ENCODE assay signal across 7 mouse cellular contexts in genomic region chr3:90254419-90255193, GRCm38 (mm10). TPM values are rescaled to one million over a fixed set of nuclear protein-coding genes. Genes with fewer than 3 reads are reported as not detected.
DNase-seq lines count a peak whose midpoint lies in the region; ATAC-seq and TF ChIP-seq lines count a peak whose summit lies in the region.

No protein-coding gene starts in this region.

- DNase-seq in left cerebral cortex, adult 2 months (ENCODE audit: extremely low spot score in 1 of 2, low spot score in 2 of 2): no peak
- no peak for DNase-seq in left cerebral cortex, postnatal 25 days (ENCODE audit: low spot score in 2 of 2)
- peak; percentile 63 for DNase-seq in adipocyte (ENCODE audit: low spot score)
- DNase-seq in forebrain, postnatal 0 days: peak; percentile 10
- no peak for DNase-seq in MN1 (ENCODE audit: low spot score)

- no peak for TF ChIP-seq CTCF in left cerebral cortex, adult 2 months (IDR thresholded peaks at IDR 0.05)
- peak; percentile 3; the same call in 1 of the 2 replicates for TF ChIP-seq CTCF in forebrain, postnatal 0 days (IDR thresholded peaks at IDR 0.05; ENCODE audit: low read depth)

- H3K9ac ChIP-seq in forebrain, postnatal 0 days: peak overlapping the region; percentile 81
- H3K9ac ChIP-seq in liver, embryonic 12.5 days: peak overlapping the region; percentile 92
- peak overlapping the region; percentile 84 for H3K9ac ChIP-seq in neural tube, embryonic 15.5 days (replicated peaks)

- ATAC-seq in forebrain, postnatal 0 days: peak; percentile 39
- ATAC-seq in liver, embryonic 12.5 days: peak; percentile 72
- ATAC-seq in neural tube, embryonic 15.5 days (ENCODE audit: low FRiP score): peak; percentile 61

- peak overlapping the region; percentile 75 for H3K4me2 ChIP-seq in forebrain, postnatal 0 days (ENCODE audit: low read depth)
- H3K4me2 ChIP-seq in liver, embryonic 12.5 days: peak overlapping the region; percentile 87
- peak overlapping the region; percentile 81 for H3K4me2 ChIP-seq in neural tube, embryonic 15.5 days

- H3K36me3 ChIP-seq in forebrain, postnatal 0 days (ENCODE audit: insufficient read depth): peaks cover 25% of the 10 kb centered on the region
- peaks cover 46% of the 10 kb centered on the region for H3K36me3 ChIP-seq in liver, embryonic 12.5 days
- peaks cover 30% of the 10 kb centered on the region for H3K36me3 ChIP-seq in neural tube, embryonic 15.5 days

- H3K9me3 ChIP-seq in forebrain, postnatal 0 days (ENCODE audit: low read length): no peaks in the 10 kb centered on the region
- H3K9me3 ChIP-seq in liver, embryonic 12.5 days (replicated peaks): no peaks in the 10 kb centered on the region
- H3K9me3 ChIP-seq in neural tube, embryonic 15.5 days (replicated peaks): no peaks in the 10 kb centered on the region

- WGBS in forebrain, postnatal 0 days: 1% methylated on average over 41 of the region's 41 CpGs
- 1% methylated on average over 41 of the region's 41 CpGs for WGBS in liver, embryonic 12.5 days (ENCODE audit: insufficient replicate concordance)
- 1% methylated on average over 41 of the region's 41 CpGs for WGBS in neural tube, embryonic 15.5 days

- peak overlapping the region; percentile 89 for H3K27ac ChIP-seq in left cerebral cortex, adult 2 months
- peak overlapping the region; percentile 76 for H3K27ac ChIP-seq in forebrain, postnatal 0 days (ENCODE audit: low read depth, low read length)
- H3K27ac ChIP-seq in liver, embryonic 12.5 days: peak overlapping the region; percentile 85
- peak overlapping the region; percentile 86 for H3K27ac ChIP-seq in neural tube, embryonic 15.5 days (replicated peaks)

- H3K4me3 ChIP-seq in left cerebral cortex, adult 2 months: peak overlapping the region; percentile 96
- H3K4me3 ChIP-seq in forebrain, postnatal 0 days (ENCODE audit: low read depth, low read length): peak overlapping the region; percentile 69
- peak overlapping the region; percentile 92 for H3K4me3 ChIP-seq in liver, embryonic 12.5 days
- H3K4me3 ChIP-seq in neural tube, embryonic 15.5 days (replicated peaks): peak overlapping the region; percentile 69

- H3K27me3 ChIP-seq in forebrain, postnatal 0 days (ENCODE audit: insufficient read depth, low read length): no peaks in the 10 kb centered on the region
- H3K27me3 ChIP-seq in liver, embryonic 12.5 days (replicated peaks): no peaks in the 10 kb centered on the region
- no peaks in the 10 kb centered on the region for H3K27me3 ChIP-seq in neural tube, embryonic 15.5 days (replicated peaks)

- H3K4me1 ChIP-seq in forebrain, postnatal 0 days (ENCODE audit: insufficient read depth): peaks cover 9% of the 10 kb centered on the region; the same call in 1 of the 2 replicates
- H3K4me1 ChIP-seq in liver, embryonic 12.5 days: peaks cover 37% of the 10 kb centered on the region
- peaks cover 31% of the 10 kb centered on the region for H3K4me1 ChIP-seq in neural tube, embryonic 15.5 days

- intact Hi-C loops in left cerebral cortex, adult 2 months (cut with DNase I): no loop called here
- intact Hi-C loops in left cerebral cortex, postnatal 25 days (cut with DNase I): no loop called here

RNA-seq across cellular contexts. Expression of gene Crtc2, which starts 0.6 kb away (rescaled TPM):
- total RNA-seq in left cerebral cortex, adult 2 months (2021): 10 to 100 TPM; 39.5 to 43.6 TPM
- 10 to 100 TPM; 25.8 to 30.7 TPM for total RNA-seq in left cerebral cortex, postnatal 25 days (2021)
- 13.9 and 17.2 TPM in 2 replicates for total RNA-seq in forebrain, postnatal 0 days (2014; rRNA removed)
- 12.9 and 14.7 TPM in 2 replicates for polyA plus RNA-seq in forebrain, postnatal 0 days (2015; fragmentation: Nextera tagmentation; extraction: Ambion mirVana)
- polyA plus RNA-seq in liver, embryonic 12.5 days (2016; fragmentation: Nextera tagmentation; extraction: Ambion mirVana): 8.2 and 9.4 TPM in 2 replicates
- 20.7 and 28.1 TPM in 2 replicates for polyA plus RNA-seq in neural tube, embryonic 15.5 days (2015; fragmentation: Nextera tagmentation; extraction: Ambion mirVana)

RNA-seq across cellular contexts. Expression of gene Slc39a1, which starts 6.6 kb away (rescaled TPM):
- 10 to 100 TPM; 38.8 to 43.0 TPM for total RNA-seq in left cerebral cortex, adult 2 months (2021)
- total RNA-seq in left cerebral cortex, postnatal 25 days (2021): 10 to 100 TPM; 47.7 to 48.8 TPM
- total RNA-seq in forebrain, postnatal 0 days (2014; rRNA removed): 68.1 and 72.0 TPM in 2 replicates
- polyA plus RNA-seq in forebrain, postnatal 0 days (2015; fragmentation: Nextera tagmentation; extraction: Ambion mirVana): 50.0 and 51.6 TPM in 2 replicates
- polyA plus RNA-seq in liver, embryonic 12.5 days (2016; fragmentation: Nextera tagmentation; extraction: Ambion mirVana): 30.7 and 33.1 TPM in 2 replicates
- polyA plus RNA-seq in neural tube, embryonic 15.5 days (2015; fragmentation: Nextera tagmentation; extraction: Ambion mirVana): 49.3 and 56.0 TPM in 2 replicates

RNA-seq across cellular contexts. Expression of gene Dennd4b, which starts 10.4 kb away (rescaled TPM):
- total RNA-seq in left cerebral cortex, adult 2 months (2021): 10 to 100 TPM; 35.0 to 36.7 TPM
- 10 to 100 TPM; 30.5 to 33.4 TPM for total RNA-seq in left cerebral cortex, postnatal 25 days (2021)
- total RNA-seq in forebrain, postnatal 0 days (2014; rRNA removed): 20.1 and 29.8 TPM in 2 replicates
- 4.4 and 5.1 TPM in 2 replicates for polyA plus RNA-seq in forebrain, postnatal 0 days (2015; fragmentation: Nextera tagmentation; extraction: Ambion mirVana)
- polyA plus RNA-seq in liver, embryonic 12.5 days (2016; fragmentation: Nextera tagmentation; extraction: Ambion mirVana): 3.0 and 3.4 TPM in 2 replicates
- 7.3 and 9.0 TPM in 2 replicates for polyA plus RNA-seq in neural tube, embryonic 15.5 days (2015; fragmentation: Nextera tagmentation; extraction: Ambion mirVana)

RNA-seq across cellular contexts. Expression of gene Creb3l4, which starts 11.3 kb away (rescaled TPM):
- under 1 TPM; 0.42 to 0.50 TPM for total RNA-seq in left cerebral cortex, adult 2 months (2021)
- total RNA-seq in left cerebral cortex, postnatal 25 days (2021): not detected
- 1.4 and 2.7 TPM in 2 replicates for total RNA-seq in forebrain, postnatal 0 days (2014; rRNA removed)
- polyA plus RNA-seq in forebrain, postnatal 0 days (2015; fragmentation: Nextera tagmentation; extraction: Ambion mirVana): 0.91 and 1.0 TPM in 2 replicates
- polyA plus RNA-seq in liver, embryonic 12.5 days (2016; fragmentation: Nextera tagmentation; extraction: Ambion mirVana): 0.56 and 0.66 TPM in 2 replicates
- polyA plus RNA-seq in neural tube, embryonic 15.5 days (2015; fragmentation: Nextera tagmentation; extraction: Ambion mirVana): 0.82 and 2.2 TPM in 2 replicates

RNA-seq across cellular contexts. Expression of gene Jtb, which starts 23.2 kb away (rescaled TPM):
- total RNA-seq in left cerebral cortex, adult 2 months (2021): 10 to 100 TPM; 43.8 to 49.5 TPM
- total RNA-seq in left cerebral cortex, postnatal 25 days (2021): 10 to 100 TPM; 43.2 to 44.7 TPM
- total RNA-seq in forebrain, postnatal 0 days (2014; rRNA removed): 70.1 and 75.7 TPM in 2 replicates
- 131 and 139 TPM in 2 replicates for polyA plus RNA-seq in forebrain, postnatal 0 days (2015; fragmentation: Nextera tagmentation; extraction: Ambion mirVana)
- 64.9 and 66.4 TPM in 2 replicates for polyA plus RNA-seq in liver, embryonic 12.5 days (2016; fragmentation: Nextera tagmentation; extraction: Ambion mirVana)
- polyA plus RNA-seq in neural tube, embryonic 15.5 days (2015; fragmentation: Nextera tagmentation; extraction: Ambion mirVana): 93.0 and 93.3 TPM in 2 replicates

Comparison
In these comparisons a context has a peak if more than half of its experiments do, and no peak if none do; other contexts are left out.
1. DNase-seq: peak in adipocyte (single experiment) and forebrain, postnatal 0 days (single experiment); none in left cerebral cortex, adult 2 months (0 of 2), left cerebral cortex, postnatal 25 days (0 of 2) and MN1 (single experiment).
2. Peak in every context shown above with its lines, with median percentiles within 50 percentile points of each other: H3K27ac ChIP-seq, H3K4me3 ChIP-seq, ATAC-seq, H3K4me2 ChIP-seq and H3K9ac ChIP-seq.